Mouse (Mus musculus) bone marrow macrophage, adult 2 months (primary cell): ENCODE data around the gene Fgf12. TPM values are rescaled to one million over a fixed set of nuclear protein-coding genes. Genes with fewer than 3 reads are reported as not detected.

Source experiments
- H3K27ac ChIP-seq: 2 replicates; pipeline ENCODE4 v1.5.1; 2012; ENCODE audit warnings: low read depth, low read length; ENCODE audit not compliant: insufficient read depth
- H3K4me1 ChIP-seq: 2 replicates; pipeline ENCODE4 v1.6.1; 2012; ENCODE audit warnings: low read length; ENCODE audit not compliant: control insufficient read depth, insufficient read depth
- H3K4me3 ChIP-seq: 2 replicates; pipeline ENCODE4 v1.5.1; 2012; ENCODE audit warnings: mild to moderate bottlenecking, low read length, moderate library complexity; ENCODE audit not compliant: insufficient read depth
- CTCF ChIP-seq: IDR thresholded peaks from 2 replicates; pipeline ENCODE4 v1.5.1; 2012; ENCODE audit warnings: low read depth, mild to moderate bottlenecking, low read length, moderate library complexity
- POLR2A ChIP-seq: IDR thresholded peaks from 2 replicates; pipeline ENCODE4 v1.6.1; 2012; ENCODE audit warnings: mild to moderate bottlenecking, low read depth, low read length, borderline replicate concordance
- polyA plus RNA-seq: library from polyadenylated mRNA; stranded (reverse); fragments of >200 nt; gene quantifications from 2 replicates; pipeline ENCODE4 v1.2.4, GENCODE M21; 2012; ENCODE audit not compliant: missing spikeins, insufficient read depth, insufficient read length

The Fgf12 gene
- polyA plus RNA-seq, 1 experiment: not detected

DNA sequence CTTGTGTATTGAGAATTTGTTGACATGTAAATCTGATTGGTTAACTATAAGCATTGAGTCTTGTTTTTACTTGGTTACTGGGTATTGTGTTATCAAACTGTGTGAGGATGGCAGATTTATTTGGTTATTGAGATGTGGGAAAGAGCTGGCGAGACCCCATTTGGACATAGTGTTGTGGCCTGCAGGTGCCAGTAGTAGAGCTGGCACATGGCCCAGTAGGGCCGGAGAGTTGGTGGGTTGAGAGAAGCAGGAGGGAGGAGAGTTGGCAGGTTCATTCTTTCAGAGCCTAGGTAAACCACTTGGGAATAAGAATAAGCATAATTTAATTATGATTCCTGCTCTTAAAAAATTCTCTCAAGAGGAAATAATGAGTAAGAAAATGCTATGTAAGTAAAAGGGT, 625.9 kb downstream of the Fgf12 start:
- Histone ChIP-seq H3K27ac (no peak overlapping the region), H3K4me3 (no peak overlapping the region), H3K4me1 (no peaks in the 10 kb centered on the region)
- TF ChIP-seq POLR2A: no peak
- no peak for TF ChIP-seq CTCF

Other genes with a start within 250 kb of the Fgf12 start
- 0.27 and 0.36 TPM in 2 replicates for gene Mb21d2, start 176.6 kb upstream of the Fgf12 start, polyA plus RNA-seq